Mouse (Mus musculus) stomach, embryonic 14.5 days (tissue): Measurements from ENCODE around the gene Gm20388. TPM values are rescaled to one million over a fixed set of nuclear protein-coding genes. Genes with fewer than 3 reads are reported as not detected.
A peak's percentile ranks its signal among the peaks of the same experiment; 100 is the strongest.

Experiments used
- ATAC-seq: fragments of 200-750 bp; cut with Nextera tagmentation; 2 replicates; pipeline ENCODE4 v1.8.0; 2017; ENCODE audit warnings: low read depth, moderate TSS enrichment; ENCODE audit not compliant: insufficient number of reproducible peaks, insufficient read depth, low FRiP score
- H3K27ac ChIP-seq: fragments of 300-500 bp; sonication (generic); 2 replicates; pipeline ENCODE4 v1.5.1; 2014; ENCODE audit warnings: mild to moderate bottlenecking, low read length, moderate library complexity, mixed read lengths
- H3K27me3 ChIP-seq: fragments of 300-500 bp; sonication (generic); 2 replicates; pipeline ENCODE4 v1.6.1; 2014; ENCODE audit warnings: low read length, control low read depth, mixed read lengths; ENCODE audit not compliant: control insufficient read depth, insufficient read depth
- H3K36me3 ChIP-seq: fragments of 300-500 bp; sonication (generic); 2 replicates; pipeline ENCODE4 v1.6.1; 2014; ENCODE audit warnings: mild to moderate bottlenecking, control low read depth, low read length, moderate library complexity, mixed read lengths; ENCODE audit not compliant: control insufficient read depth, insufficient read depth
- H3K4me1 ChIP-seq: fragments of 300-500 bp; sonication (generic); 2 replicates; pipeline ENCODE4 v1.6.1; 2014; ENCODE audit warnings: low read length, control low read depth, mixed read lengths; ENCODE audit not compliant: control insufficient read depth, insufficient read depth
- H3K4me2 ChIP-seq: fragments of 300-500 bp; sonication (generic); replicated peaks from 2 replicates; pipeline ENCODE4 v1.6.1; 2014; ENCODE audit warnings: low read depth, low read length, control low read depth
- H3K4me3 ChIP-seq: fragments of 300-500 bp; sonication (generic); 2 replicates; pipeline ENCODE4 v1.5.1; 2014; ENCODE audit warnings: low read depth, low read length, control low read depth
- H3K9ac ChIP-seq: fragments of 300-500 bp; sonication (generic); replicated peaks from 2 replicates; pipeline ENCODE4 v1.6.1; 2014; ENCODE audit warnings: low read depth, mild to moderate bottlenecking, control low read depth, low read length, moderate library complexity, mixed read lengths
- H3K9me3 ChIP-seq: fragments of 300-500 bp; sonication (generic); 2 replicates; pipeline ENCODE4 v1.6.1; 2016; ENCODE audit warnings: low read depth, low read length, control low read depth; ENCODE audit not compliant: control insufficient read depth
- WGBS: fragments of 180-500 bp; shearing (Covaris S2); extraction: QIAGEN DNeasy Blood & Tissue Kit; methylation state at CpG from one replicate; pipeline ENCODE4 v1.1.7; 2014; 5-methylcytosine and 5-hydroxymethylcytosine counted together
- polyA plus RNA-seq: library from polyadenylated mRNA; unstranded; fragments of >200 nt; fragmentation: Nextera tagmentation; extraction: Ambion mirVana; gene quantifications from 2 replicates; pipeline ENCODE4 v1.2.1, GENCODE M21; 2014

Gene Gm20388
- polyA plus RNA-seq, 1 experiment from 2014 or later = 11.4 TPM

DNA sequence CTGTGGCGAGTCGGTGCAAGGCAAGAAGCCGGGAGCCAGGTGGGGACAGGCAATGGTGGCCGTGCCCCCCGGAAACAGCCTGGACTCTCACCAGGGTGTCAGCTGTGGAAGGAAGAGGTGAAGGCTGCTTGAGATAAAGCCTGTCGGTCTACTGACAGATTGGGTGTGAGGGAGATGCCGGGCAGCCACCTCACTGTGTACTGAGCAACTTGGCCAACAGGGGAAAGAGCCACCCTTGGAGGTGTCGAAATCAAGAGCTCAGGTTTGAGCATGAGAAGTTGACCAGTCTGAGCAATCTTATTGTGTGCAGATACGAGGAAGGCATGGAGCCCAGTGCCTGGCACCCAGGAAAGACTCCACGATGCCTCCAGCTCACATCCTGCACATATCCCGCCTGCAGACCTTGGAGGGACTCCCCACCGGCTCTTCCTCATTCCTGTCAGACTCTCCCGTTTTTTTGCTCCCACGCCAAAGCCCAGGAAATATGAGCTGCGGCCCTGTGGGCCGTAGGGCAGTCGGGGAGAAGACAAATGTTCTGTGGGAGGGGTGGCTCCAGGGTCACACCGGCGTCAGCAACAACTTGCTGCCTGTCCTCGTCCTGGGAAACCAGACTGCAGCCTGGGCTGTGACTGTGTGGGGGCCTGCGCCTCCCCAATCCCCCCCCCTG is 1347.6 kb downstream of the Gm20388 start:
- H3K4me3 ChIP-seq = no peak overlapping the region
- 15% methylated on average over 21 of the region's 21 CpGs for WGBS
- no peaks in the 10 kb centered on the region for H3K36me3 ChIP-seq
- 0 out of 2 replicates have a peak overlapping the region, but pooled peaks have one; percentile 7 for H3K4me2 ChIP-seq
- ATAC-seq = peak; percentile 34; the same call in 1 of the 2 replicates
- H3K9me3 ChIP-seq = no peaks in the 10 kb centered on the region
- no peaks in the 10 kb centered on the region for H3K27me3 ChIP-seq
- H3K27ac ChIP-seq = no peak overlapping the region
- peaks cover 25% of the 10 kb centered on the region for H3K4me1 ChIP-seq
- no peak overlapping the region for H3K9ac ChIP-seq

DNA sequence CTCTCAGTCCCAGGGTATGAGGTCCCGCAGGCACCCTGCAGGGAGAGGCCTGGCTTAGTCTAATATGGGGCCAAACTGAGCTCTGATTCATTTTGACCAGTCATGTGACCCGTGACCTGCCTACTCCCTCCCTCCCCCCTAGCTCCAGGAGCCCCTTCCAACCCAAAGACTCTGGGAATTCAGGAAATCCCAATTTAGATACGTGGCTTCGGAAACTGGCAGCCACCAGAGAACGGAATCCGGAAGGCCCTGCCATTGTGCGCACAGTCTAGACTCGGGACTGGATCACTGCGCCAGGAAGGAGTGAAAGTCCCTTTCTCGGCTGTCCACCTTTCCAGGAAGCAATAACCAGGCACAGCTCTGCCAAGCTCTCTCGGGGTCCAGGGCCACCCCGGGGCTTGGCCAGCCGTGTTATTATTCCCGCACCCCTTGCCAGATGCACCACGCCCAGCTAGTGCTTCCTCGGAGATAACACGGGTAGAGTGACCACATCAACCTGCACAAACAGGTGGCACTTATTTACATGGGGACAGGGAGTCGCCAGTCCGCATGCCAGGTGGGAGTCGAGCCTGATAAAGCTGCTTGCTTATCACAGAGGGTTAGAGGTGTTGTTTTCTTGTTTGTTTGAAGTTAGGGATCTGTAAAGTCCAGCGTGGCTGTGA is 1352.2 kb downstream of the Gm20388 start:
- H3K4me2 ChIP-seq = peak overlapping the region; percentile 23
- no peak overlapping the region for H3K4me3 ChIP-seq
- WGBS = 55% methylated on average over 21 of the region's 21 CpGs
- H3K4me1 ChIP-seq = peaks cover 29% of the 10 kb centered on the region
- peak; percentile 24; the same call in 1 of the 2 replicates for ATAC-seq
- H3K9me3 ChIP-seq = no peaks in the 10 kb centered on the region
- H3K27ac ChIP-seq = peak overlapping the region; percentile 78
- H3K27me3 ChIP-seq = no peaks in the 10 kb centered on the region
- H3K9ac ChIP-seq = no peak overlapping the region
- H3K36me3 ChIP-seq = no peaks in the 10 kb centered on the region

DNA sequence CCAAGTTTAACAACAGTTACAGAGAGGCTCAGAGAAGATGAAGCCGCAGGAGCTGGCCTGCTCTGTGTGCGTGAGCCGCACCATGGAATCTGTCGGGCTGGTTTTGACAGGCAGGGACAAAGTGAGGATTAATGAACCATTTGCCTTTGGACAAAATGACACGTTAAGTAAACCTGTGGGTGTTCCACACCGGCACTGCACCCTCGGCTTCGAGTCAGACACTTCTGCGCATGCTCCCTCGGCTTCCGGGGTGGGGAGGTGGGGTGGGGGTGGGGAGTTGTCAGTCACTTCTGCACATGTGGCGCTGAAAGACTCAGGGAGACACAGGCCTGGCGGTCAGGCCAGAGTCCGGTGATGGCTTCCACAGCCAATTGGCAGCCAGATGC is 1352.7 kb downstream of the Gm20388 start:
- 27% methylated on average over 14 of the region's 14 CpGs for WGBS
- no peak overlapping the region for H3K4me3 ChIP-seq
- peak; percentile 53 for ATAC-seq
- no peaks in the 10 kb centered on the region for H3K9me3 ChIP-seq
- peak overlapping the region; percentile 23; the same call in 1 of the 2 replicates for H3K4me2 ChIP-seq
- H3K36me3 ChIP-seq = no peaks in the 10 kb centered on the region
- H3K27me3 ChIP-seq = no peaks in the 10 kb centered on the region
- peak overlapping the region; percentile 78 for H3K27ac ChIP-seq
- no peak overlapping the region for H3K9ac ChIP-seq
- peaks cover 24% of the 10 kb centered on the region for H3K4me1 ChIP-seq

DNA sequence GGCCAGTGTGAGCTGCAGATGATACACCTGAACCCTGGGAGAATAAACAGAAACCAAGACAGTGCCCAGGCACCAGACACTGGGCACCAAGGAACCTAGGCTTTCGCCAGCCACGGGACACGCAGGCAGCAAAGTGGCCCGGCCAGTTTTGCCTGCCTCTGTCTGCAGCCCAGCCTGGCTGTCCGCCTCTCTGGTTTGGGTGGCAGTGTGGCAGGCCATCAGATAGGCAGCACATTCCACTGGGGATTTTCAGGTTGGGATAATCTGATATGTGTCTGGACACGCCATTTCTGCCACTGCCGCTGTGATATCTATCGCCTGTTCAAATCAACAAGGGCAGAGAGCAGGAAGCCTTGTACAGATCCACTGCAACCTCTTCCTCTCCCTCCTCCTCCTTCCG is 1353.6 kb downstream of the Gm20388 start:
- Histone ChIP-seq H3K36me3 (no peaks in the 10 kb centered on the region), H3K4me1 (peaks cover 18% of the 10 kb centered on the region), H3K27me3 (no peaks in the 10 kb centered on the region), H3K9me3 (no peaks in the 10 kb centered on the region), H3K4me2 (no peak overlapping the region), H3K9ac (no peak overlapping the region), H3K4me3 (no peak overlapping the region), H3K27ac (peak overlapping the region; percentile 78; the same call in 1 of the 2 replicates)
- 61% methylated on average over 9 of the region's 9 CpGs for WGBS
- no peak for ATAC-seq

DNA sequence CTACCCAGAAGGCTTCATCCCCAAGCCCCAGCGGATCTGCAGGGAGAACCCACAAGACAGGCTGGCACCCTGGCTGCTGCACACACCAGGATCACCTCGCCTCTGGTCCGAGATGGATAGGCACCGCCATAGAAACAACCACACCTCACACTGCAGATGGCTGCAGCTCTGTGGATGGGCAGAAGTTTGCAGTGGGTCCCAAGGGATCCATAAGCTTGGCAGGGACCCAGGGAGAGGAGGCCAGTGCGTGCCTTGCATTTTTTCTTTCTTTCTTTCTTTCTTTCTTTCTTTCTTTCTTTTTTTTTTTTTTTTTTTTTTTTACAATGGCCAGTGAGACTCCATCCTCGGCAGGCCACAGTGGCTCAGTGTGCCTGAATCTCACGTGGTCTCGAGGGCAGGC is 1360.9 kb downstream of the Gm20388 start:
- no peak for ATAC-seq
- Histone ChIP-seq H3K4me2 (no peak overlapping the region), H3K9ac (no peak overlapping the region), H3K4me3 (no peak overlapping the region), H3K27me3 (no peaks in the 10 kb centered on the region), H3K9me3 (no peaks in the 10 kb centered on the region), H3K27ac (no peak overlapping the region), H3K36me3 (no peaks in the 10 kb centered on the region), H3K4me1 (no peaks in the 10 kb centered on the region)
- WGBS = 79% methylated on average over 8 of the region's 8 CpGs

DNA sequence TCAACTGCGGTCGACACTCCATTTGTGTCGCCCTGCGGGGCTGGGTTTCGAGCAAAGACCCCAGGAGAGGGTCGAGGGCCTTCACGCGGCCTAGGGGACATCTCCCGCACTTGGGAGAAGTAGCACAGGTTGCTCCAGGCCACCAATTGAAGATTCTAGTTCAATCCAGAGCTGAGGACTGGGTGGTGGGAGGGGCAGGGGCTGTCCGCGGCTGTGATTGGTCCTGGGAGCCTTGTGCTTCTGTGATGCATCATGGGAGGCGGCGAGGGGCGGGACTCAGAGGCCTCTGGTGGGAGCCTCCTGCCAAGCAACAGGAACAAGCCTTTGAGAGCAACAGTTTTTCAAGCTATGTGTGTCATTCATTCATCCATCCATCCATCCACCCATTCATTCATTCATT is 1362.6 kb downstream of the Gm20388 start:
- Histone ChIP-seq H3K4me2 (peak overlapping the region; percentile 20; the same call in 1 of the 2 replicates), H3K9me3 (no peaks in the 10 kb centered on the region), H3K9ac (no peak overlapping the region), H3K36me3 (no peaks in the 10 kb centered on the region), H3K27me3 (no peaks in the 10 kb centered on the region), H3K27ac (no peak overlapping the region), H3K4me1 (no peaks in the 10 kb centered on the region), H3K4me3 (no peak overlapping the region)
- 53% methylated on average over 14 of the region's 14 CpGs for WGBS
- ATAC-seq = peak; percentile 57; the same call in 1 of the 2 replicates

DNA sequence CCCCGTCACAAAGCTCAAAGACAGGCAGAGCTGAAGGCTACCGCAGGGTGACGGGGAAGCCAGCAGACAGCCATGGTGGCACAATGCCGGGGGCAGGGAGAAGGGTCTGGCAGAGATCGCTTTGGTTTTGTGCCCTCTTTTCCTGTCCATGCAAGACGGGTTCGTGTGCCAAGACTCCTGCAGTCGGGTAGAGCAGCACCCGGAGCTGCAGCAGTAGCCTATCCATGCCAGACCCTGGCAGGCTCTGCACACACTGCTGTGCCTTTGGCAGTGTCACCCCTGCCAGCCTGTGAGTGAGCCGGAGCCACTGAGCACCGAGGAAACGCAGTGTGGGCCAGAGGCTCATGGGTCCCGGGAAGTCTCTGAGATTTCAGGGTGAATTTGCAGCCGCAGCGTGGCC is 1363.0 kb downstream of the Gm20388 start:
- Histone ChIP-seq H3K4me2 (no peak overlapping the region), H3K4me3 (no peak overlapping the region), H3K27me3 (no peaks in the 10 kb centered on the region), H3K36me3 (no peaks in the 10 kb centered on the region), H3K4me1 (no peaks in the 10 kb centered on the region), H3K9ac (no peak overlapping the region), H3K9me3 (no peaks in the 10 kb centered on the region), H3K27ac (no peak overlapping the region)
- ATAC-seq = no peak
- WGBS = 90% methylated on average over 15 of the region's 15 CpGs

DNA sequence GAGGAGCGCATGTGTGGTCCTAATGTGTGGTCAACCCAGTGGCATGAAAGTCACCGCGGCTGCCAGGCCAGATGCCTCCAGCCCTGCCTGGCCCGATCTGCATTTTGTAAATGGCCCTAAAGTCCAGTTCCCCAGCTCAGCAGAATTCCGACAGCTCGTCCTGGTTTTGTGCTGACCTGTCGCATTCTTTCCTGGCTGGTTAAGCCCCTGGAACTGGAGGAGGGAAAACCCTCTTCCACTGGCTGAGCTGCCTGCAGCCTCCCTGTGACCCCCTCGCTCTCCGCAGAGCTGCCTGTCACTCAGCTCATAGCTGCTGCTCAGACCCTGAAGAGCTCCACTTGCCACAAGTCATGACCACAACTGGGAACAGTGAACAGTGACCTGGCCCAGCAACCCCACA is 1369.8 kb downstream of the Gm20388 start:
- Histone ChIP-seq H3K36me3 (no peaks in the 10 kb centered on the region), H3K9ac (no peak overlapping the region), H3K4me1 (peaks cover 6% of the 10 kb centered on the region; the same call in 1 of the 2 replicates), H3K4me2 (no peak overlapping the region), H3K9me3 (no peaks in the 10 kb centered on the region), H3K4me3 (no peak overlapping the region), H3K27me3 (no peaks in the 10 kb centered on the region), H3K27ac (no peak overlapping the region)
- 44% methylated on average over 9 of the region's 9 CpGs for WGBS
- ATAC-seq = no peak
